Mouse (Mus musculus): ENCODE results near the gene Ank3. TPM values are rescaled to one million over a fixed set of nuclear protein-coding genes. Genes with fewer than 3 reads are reported as not detected.

The Ank3 gene
- polyA plus RNA-seq, 1 experiment from 2014 or later = 24.5 TPM

- DNase-seq (ENCODE audit: low spot score) (peak; percentile 10), ATAC-seq (no peak; the same call in 1 of the 2 replicates)
- no peaks in the 10 kb centered on the region for H3K27me3 ChIP-seq (replicated peaks; ENCODE audit: insufficient read depth, low read length)
- no peak overlapping the region for H3K4me3 ChIP-seq (ENCODE audit: low read depth, low read length)
- no peak overlapping the region for H3K27ac ChIP-seq (ENCODE audit: low read length)
- H3K9ac ChIP-seq (replicated peaks; ENCODE audit: low read depth) = no peak overlapping the region
- 72% methylated on average over 12 of the region's 12 CpGs for WGBS
- no peak overlapping the region for H3K4me2 ChIP-seq (replicated peaks; ENCODE audit: low read depth, low read length)
- no peak for TF ChIP-seq EP300 (IDR thresholded peaks at IDR 0.05)
- no peak for TF ChIP-seq CTCF (IDR thresholded peaks at IDR 0.05)
- no peaks in the 10 kb centered on the region for H3K9me3 ChIP-seq (ENCODE audit: low read length)
- H3K36me3 ChIP-seq (ENCODE audit: insufficient read depth, low read length) = no peaks in the 10 kb centered on the region
- H3K4me1 ChIP-seq (ENCODE audit: insufficient read depth, low read depth, low read length) = no peaks in the 10 kb centered on the region
These were observed 378.6 kb downstream of the Ank3 start for GRCm38 (mm10) chr10:69777065-69777645.

DNA sequence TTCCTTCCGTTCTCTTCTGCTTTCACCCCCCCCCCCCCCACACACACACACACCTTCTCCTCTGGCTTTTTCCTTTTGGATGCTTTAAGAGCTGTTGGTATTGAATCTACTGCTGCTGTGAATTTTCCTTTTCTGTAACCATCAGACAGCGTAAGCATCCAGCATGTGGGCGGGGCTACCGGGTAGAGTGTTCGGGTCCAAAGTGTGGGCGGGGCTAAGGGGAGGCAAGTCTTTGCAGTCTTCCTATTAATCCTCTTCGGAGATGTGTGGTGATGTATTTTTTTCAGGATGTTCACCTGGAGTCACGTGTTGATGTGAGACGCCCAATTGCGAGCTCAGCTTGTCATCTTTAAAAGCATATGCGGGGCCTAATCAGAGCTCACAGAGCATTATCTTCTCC lies 379.2 kb downstream of the Ank3 start:
- 74% methylated on average over 10 of the region's 11 CpGs for WGBS
- Histone ChIP-seq H3K36me3 (ENCODE audit: insufficient read depth, low read length) (no peaks in the 10 kb centered on the region), H3K27me3 (replicated peaks; ENCODE audit: insufficient read depth, low read length) (no peaks in the 10 kb centered on the region), H3K4me3 (ENCODE audit: low read depth, low read length) (no peak overlapping the region), H3K9me3 (ENCODE audit: low read length) (no peaks in the 10 kb centered on the region), H3K4me1 (ENCODE audit: insufficient read depth, low read depth, low read length) (no peaks in the 10 kb centered on the region), H3K9ac (replicated peaks; ENCODE audit: low read depth) (no peak overlapping the region), H3K4me2 (replicated peaks; ENCODE audit: low read depth, low read length) (no peak overlapping the region), H3K27ac (ENCODE audit: low read length) (no peak overlapping the region)
- ATAC-seq = no peak
- TF ChIP-seq CTCF (IDR thresholded peaks at IDR 0.05) (no peak), EP300 (IDR thresholded peaks at IDR 0.05) (no peak)
- DNase-seq (ENCODE audit: low spot score) = no peak

GRCm38 (mm10) chr10:69779246-69779645 lies 380.7 kb downstream of the Ank3 start:
- Histone ChIP-seq H3K27ac (ENCODE audit: low read length) (no peak overlapping the region), H3K4me2 (replicated peaks; ENCODE audit: low read depth, low read length) (no peak overlapping the region), H3K9ac (replicated peaks; ENCODE audit: low read depth) (no peak overlapping the region), H3K9me3 (ENCODE audit: low read length) (no peaks in the 10 kb centered on the region), H3K36me3 (ENCODE audit: insufficient read depth, low read length) (no peaks in the 10 kb centered on the region), H3K4me1 (ENCODE audit: insufficient read depth, low read depth, low read length) (no peaks in the 10 kb centered on the region), H3K4me3 (ENCODE audit: low read depth, low read length) (no peak overlapping the region), H3K27me3 (replicated peaks; ENCODE audit: insufficient read depth, low read length) (no peaks in the 10 kb centered on the region)
- WGBS = 78% methylated on average over 3 of the region's 3 CpGs
- ATAC-seq (no peak), DNase-seq (ENCODE audit: low spot score) (no peak)
- TF ChIP-seq CTCF (IDR thresholded peaks at IDR 0.05) = no peak
- no peak for TF ChIP-seq EP300 (IDR thresholded peaks at IDR 0.05)

GRCm38 (mm10) chr10:69781491-69781890 lies 382.9 kb downstream of the Ank3 start:
- no peak overlapping the region for H3K4me3 ChIP-seq (ENCODE audit: low read depth, low read length)
- H3K36me3 ChIP-seq (ENCODE audit: insufficient read depth, low read length) = no peaks in the 10 kb centered on the region
- no peaks in the 10 kb centered on the region for H3K4me1 ChIP-seq (ENCODE audit: insufficient read depth, low read depth, low read length)
- ATAC-seq (peak; percentile 68), DNase-seq (ENCODE audit: low spot score) (peak; percentile 74)
- H3K27ac ChIP-seq (ENCODE audit: low read length) = no peak overlapping the region
- no peak overlapping the region for H3K4me2 ChIP-seq (replicated peaks; ENCODE audit: low read depth, low read length)
- WGBS = 14% methylated on average over 8 of the region's 8 CpGs
- TF ChIP-seq EP300 (IDR thresholded peaks at IDR 0.05) (no peak), CTCF (IDR thresholded peaks at IDR 0.05) (peak; percentile 79)
- H3K9ac ChIP-seq (replicated peaks; ENCODE audit: low read depth) = no peak overlapping the region
- no peaks in the 10 kb centered on the region for H3K27me3 ChIP-seq (replicated peaks; ENCODE audit: insufficient read depth, low read length)
- no peaks in the 10 kb centered on the region for H3K9me3 ChIP-seq (ENCODE audit: low read length)

DNA sequence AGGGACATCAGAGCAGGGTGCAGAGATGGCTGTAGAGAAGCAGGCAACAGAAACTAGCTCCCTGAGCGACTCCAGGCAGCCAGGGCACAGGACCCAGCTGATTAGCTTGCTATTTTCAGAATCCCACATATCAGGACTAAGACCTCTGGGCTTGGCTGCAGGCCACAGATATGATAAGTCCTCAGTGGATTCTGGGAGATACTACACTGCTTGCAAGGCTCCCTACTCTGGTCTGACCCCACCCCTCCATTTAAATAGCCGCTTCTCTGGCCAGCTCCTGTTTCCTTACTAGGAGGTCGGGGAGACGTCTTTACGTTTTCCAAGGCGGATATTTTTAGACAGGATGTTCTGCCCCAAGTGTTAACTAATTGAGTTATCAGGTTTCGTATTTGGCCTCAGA lies 386.7 kb downstream of the Ank3 start:
- Histone ChIP-seq H3K9ac (replicated peaks; ENCODE audit: low read depth) (no peak overlapping the region), H3K4me1 (ENCODE audit: insufficient read depth, low read depth, low read length) (no peaks in the 10 kb centered on the region), H3K27me3 (replicated peaks; ENCODE audit: insufficient read depth, low read length) (no peaks in the 10 kb centered on the region), H3K4me3 (ENCODE audit: low read depth, low read length) (no peak overlapping the region), H3K9me3 (ENCODE audit: low read length) (no peaks in the 10 kb centered on the region), H3K4me2 (replicated peaks; ENCODE audit: low read depth, low read length) (no peak overlapping the region), H3K27ac (ENCODE audit: low read length) (no peak overlapping the region), H3K36me3 (ENCODE audit: insufficient read depth, low read length) (no peaks in the 10 kb centered on the region)
- DNase-seq (ENCODE audit: low spot score) = peak; percentile 15
- 20% methylated on average over 7 of the region's 7 CpGs for WGBS
- TF ChIP-seq CTCF (IDR thresholded peaks at IDR 0.05) = no peak
- TF ChIP-seq EP300 (IDR thresholded peaks at IDR 0.05) = no peak
- no peak for ATAC-seq

DNA sequence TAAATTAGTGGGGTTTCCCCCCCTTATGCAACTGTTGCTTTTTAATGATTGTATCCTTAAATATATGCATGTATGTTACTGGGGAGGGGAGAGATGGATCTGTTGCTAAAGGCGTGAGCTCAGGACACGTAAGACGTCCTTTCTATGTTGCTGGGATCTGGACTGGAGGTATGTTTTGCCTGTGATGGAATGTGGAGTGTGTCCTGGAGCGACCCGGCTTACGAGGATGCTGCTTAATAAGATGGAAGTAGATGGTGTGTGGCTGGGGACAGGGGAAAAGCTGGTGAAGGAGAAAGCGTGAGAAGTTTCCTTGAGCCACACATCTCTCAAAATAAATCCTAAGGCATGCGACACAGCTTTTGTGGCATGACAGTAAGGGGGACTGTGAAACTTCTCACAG lies 387.1 kb downstream of the Ank3 start:
- Histone ChIP-seq H3K27ac (ENCODE audit: low read length) (no peak overlapping the region), H3K36me3 (ENCODE audit: insufficient read depth, low read length) (no peaks in the 10 kb centered on the region), H3K27me3 (replicated peaks; ENCODE audit: insufficient read depth, low read length) (no peaks in the 10 kb centered on the region), H3K9ac (replicated peaks; ENCODE audit: low read depth) (no peak overlapping the region), H3K4me2 (replicated peaks; ENCODE audit: low read depth, low read length) (no peak overlapping the region), H3K4me1 (ENCODE audit: insufficient read depth, low read depth, low read length) (no peaks in the 10 kb centered on the region), H3K4me3 (ENCODE audit: low read depth, low read length) (no peak overlapping the region), H3K9me3 (ENCODE audit: low read length) (no peaks in the 10 kb centered on the region)
- no peak for ATAC-seq
- TF ChIP-seq CTCF (IDR thresholded peaks at IDR 0.05) (no peak), EP300 (IDR thresholded peaks at IDR 0.05) (no peak)
- 52% methylated on average over 8 of the region's 8 CpGs for WGBS
- DNase-seq (ENCODE audit: low spot score) = no peak

All from lung, postnatal 0 days (tissue).